Mouse (Mus musculus) stomach, postnatal 0 days (tissue): ENCODE data around the gene Cwh43.

Experiments used
- CTCF ChIP-seq: IDR thresholded peaks from 2 replicates; pipeline ENCODE4 v1.5.1; 2016; ENCODE audit warnings: antibody characterized with exemption, low read depth, mild to moderate bottlenecking, moderate library complexity
- EP300 ChIP-seq: optimal IDR thresholded peaks from 2 replicates; pipeline ENCODE3; 2016; ENCODE audit warnings: antibody characterized with exemption

GRCm38 (mm10) chr5:73362791-73363190 is 43.1 kb upstream of the Cwh43 start:
- TF ChIP-seq CTCF (no peak), EP300 (no peak)
